Mouse (Mus musculus): ENCODE measurements around the gene Pitpnb.

- TF ChIP-seq CTCF (IDR thresholded peaks at IDR 0.05; ENCODE audit: low read depth) (no peak), EP300 (optimal IDR thresholded peaks at IDR 0.05) (no peak)
These were observed 46.0 kb upstream of the Pitpnb start for GRCm38 (mm10) chr5:111284420-111285175.

Measured in stomach, postnatal 0 days (tissue).